Mouse (Mus musculus): Measurements from ENCODE around the gene Cwf19l1. TPM values are rescaled to one million over a fixed set of nuclear protein-coding genes. Genes with fewer than 3 reads are reported as not detected.

The Cwf19l1 gene
- total and polyA plus RNA-seq, 2 experiments from 2014 or later, result 13.4 to 27.8 TPM

DNA sequence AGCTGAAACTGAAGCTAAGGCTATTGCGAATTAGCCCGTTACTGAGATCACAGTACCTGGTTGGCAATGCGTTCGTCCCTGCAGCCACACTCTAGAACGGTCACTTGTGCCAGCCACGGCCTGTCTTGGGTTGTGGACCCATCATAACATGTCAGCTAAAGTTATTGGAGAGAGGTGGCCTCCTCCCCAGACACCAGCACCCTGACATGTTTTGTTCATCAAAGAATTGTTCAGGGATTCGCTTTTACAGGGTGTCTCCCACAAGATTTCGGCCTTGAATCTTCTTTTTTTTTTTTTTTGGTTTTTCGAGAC, 10.8 kb upstream of the Cwf19l1 start:
- peak overlapping the region; percentile 63 for H3K4me2 ChIP-seq (ENCODE audit: low read depth, low read length, poor library complexity, severe bottlenecking)
- peak overlapping the region; percentile 82 for H3K9ac ChIP-seq (replicated peaks; ENCODE audit: low read length, poor library complexity, severe bottlenecking)
- H3K27ac ChIP-seq (ENCODE audit: low read depth, low read length), result peak overlapping the region; percentile 65
- H3K36me3 ChIP-seq (ENCODE audit: insufficient read depth, low read length), result peaks cover 22% of the 10 kb centered on the region
- ATAC-seq (ENCODE audit: low FRiP score) (peak; percentile 31; the same call in 1 of the 2 replicates), DNase-seq (ENCODE audit: low spot score) (no peak)
- TF ChIP-seq CTCF (IDR thresholded peaks at IDR 0.05), result no peak
- peak overlapping the region; percentile 63 for H3K4me3 ChIP-seq (ENCODE audit: low read depth, low read length)
- no peaks in the 10 kb centered on the region for H3K4me1 ChIP-seq (ENCODE audit: insufficient read depth, low read length)
- WGBS, result 61% methylated on average over 9 of the region's 9 CpGs
- no peaks in the 10 kb centered on the region; the same call in 1 of the 2 replicates for H3K27me3 ChIP-seq (ENCODE audit: insufficient read depth, low read length)
- H3K9me3 ChIP-seq (ENCODE audit: low read length), result no peaks in the 10 kb centered on the region

DNA sequence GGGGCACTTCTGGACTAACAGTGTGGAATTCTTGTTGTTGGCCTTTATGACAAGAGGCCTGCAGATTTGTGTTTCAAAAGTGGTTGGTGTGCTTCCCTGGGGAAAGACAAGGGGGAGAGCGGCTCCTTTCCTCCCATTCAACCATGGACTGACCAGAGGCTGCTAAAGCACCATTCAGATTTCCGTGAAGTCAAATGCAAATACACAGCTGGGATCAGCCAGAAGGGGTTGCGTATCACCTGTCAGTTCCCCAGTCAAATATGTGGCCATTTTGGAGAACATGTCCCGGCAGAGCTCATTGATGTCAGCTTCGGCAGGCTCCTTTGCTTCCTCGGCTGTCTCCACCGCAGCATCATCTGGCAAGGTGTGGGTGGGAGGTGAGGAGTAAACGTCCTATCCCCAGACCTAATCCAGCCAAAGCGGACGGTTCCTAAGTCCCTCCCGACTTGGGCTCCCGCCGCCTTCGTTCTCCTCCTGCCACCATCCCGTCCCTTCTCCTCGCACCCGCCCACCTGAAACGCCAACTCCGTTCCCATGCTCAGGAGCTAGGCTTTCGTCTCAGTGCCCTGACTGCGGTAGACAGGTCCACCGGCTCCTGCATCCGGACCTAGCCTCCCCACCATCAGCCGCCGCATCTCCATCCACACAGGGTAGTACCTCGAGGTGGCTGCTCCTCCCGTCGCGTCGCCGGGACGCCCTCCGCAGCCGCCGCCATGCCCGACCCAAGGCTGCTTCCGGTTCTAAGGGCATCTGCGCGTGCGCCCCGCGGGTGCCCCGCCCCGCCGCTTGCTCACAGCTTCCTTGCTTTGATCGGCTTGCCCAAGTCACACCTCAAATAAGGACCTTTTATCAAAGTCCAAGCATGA, 10.3 kb upstream of the Cwf19l1 start, which contains the start of gene Bloc1s2:
TSS of gene Bloc1s2 (minus strand) at position 745 of the 866 bp plus-strand sequence.
- Histone ChIP-seq H3K4me1 (ENCODE audit: insufficient read depth, low read length) (no peaks in the 10 kb centered on the region), H3K9ac (replicated peaks; ENCODE audit: low read length, poor library complexity, severe bottlenecking) (peak within 1 kb of the TSS; percentile 82), H3K4me3 (ENCODE audit: low read depth, low read length) (peak within 1 kb of the TSS; percentile 63), H3K4me2 (ENCODE audit: low read depth, low read length, poor library complexity, severe bottlenecking) (peak within 1 kb of the TSS; percentile 63), H3K27ac (ENCODE audit: low read depth, low read length) (peak within 1 kb of the TSS; percentile 65), H3K9me3 (ENCODE audit: low read length) (no peaks in the 10 kb centered on the region), H3K27me3 (ENCODE audit: insufficient read depth, low read length) (no peaks in the 10 kb centered on the region; the same call in 1 of the 2 replicates), H3K36me3 (ENCODE audit: insufficient read depth, low read length) (peaks cover 26% of the 10 kb centered on the region)
- 2% methylated on average over 46 of the region's 46 CpGs for WGBS
- peak; percentile 82 for DNase-seq (ENCODE audit: low spot score)
- TF ChIP-seq CTCF (IDR thresholded peaks at IDR 0.05), result no peak
- peak; percentile 89 for ATAC-seq (ENCODE audit: low FRiP score)

DNA sequence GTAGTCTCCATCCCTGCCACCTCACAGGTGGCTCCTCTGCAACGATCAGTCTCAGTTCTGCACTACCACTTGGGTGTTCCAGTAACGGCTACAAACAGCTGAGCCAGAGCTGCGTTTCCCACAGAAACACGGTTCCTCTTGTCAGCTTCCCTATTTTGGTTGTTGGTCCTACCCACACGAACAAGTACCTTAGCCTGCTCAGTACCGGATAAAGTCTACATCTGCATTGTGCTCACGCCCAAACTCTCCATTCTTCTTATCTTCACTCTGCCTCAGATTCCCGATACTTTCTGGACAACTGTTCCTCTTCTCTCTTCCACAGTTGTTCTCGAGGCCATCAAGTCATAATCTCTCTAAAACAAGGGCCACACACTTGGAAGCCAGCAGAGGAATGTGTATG, 8.7 kb upstream of the Cwf19l1 start:
- peaks cover 32% of the 10 kb centered on the region for H3K36me3 ChIP-seq (ENCODE audit: insufficient read depth, low read length)
- H3K4me1 ChIP-seq (ENCODE audit: insufficient read depth, low read length), result no peaks in the 10 kb centered on the region
- no peak overlapping the region for H3K4me2 ChIP-seq (ENCODE audit: low read depth, low read length, poor library complexity, severe bottlenecking)
- DNase-seq (ENCODE audit: low spot score), result no peak
- H3K9ac ChIP-seq (replicated peaks; ENCODE audit: low read length, poor library complexity, severe bottlenecking), result no peak overlapping the region
- 92% methylated on average over 9 of the region's 9 CpGs for WGBS
- no peak for ATAC-seq (ENCODE audit: low FRiP score)
- H3K9me3 ChIP-seq (ENCODE audit: low read length), result no peaks in the 10 kb centered on the region
- no peak overlapping the region for H3K4me3 ChIP-seq (ENCODE audit: low read depth, low read length)
- TF ChIP-seq CTCF (IDR thresholded peaks at IDR 0.05), result no peak
- no peaks in the 10 kb centered on the region; the same call in 1 of the 2 replicates for H3K27me3 ChIP-seq (ENCODE audit: insufficient read depth, low read length)
- H3K27ac ChIP-seq (ENCODE audit: low read depth, low read length), result no peak overlapping the region

DNA sequence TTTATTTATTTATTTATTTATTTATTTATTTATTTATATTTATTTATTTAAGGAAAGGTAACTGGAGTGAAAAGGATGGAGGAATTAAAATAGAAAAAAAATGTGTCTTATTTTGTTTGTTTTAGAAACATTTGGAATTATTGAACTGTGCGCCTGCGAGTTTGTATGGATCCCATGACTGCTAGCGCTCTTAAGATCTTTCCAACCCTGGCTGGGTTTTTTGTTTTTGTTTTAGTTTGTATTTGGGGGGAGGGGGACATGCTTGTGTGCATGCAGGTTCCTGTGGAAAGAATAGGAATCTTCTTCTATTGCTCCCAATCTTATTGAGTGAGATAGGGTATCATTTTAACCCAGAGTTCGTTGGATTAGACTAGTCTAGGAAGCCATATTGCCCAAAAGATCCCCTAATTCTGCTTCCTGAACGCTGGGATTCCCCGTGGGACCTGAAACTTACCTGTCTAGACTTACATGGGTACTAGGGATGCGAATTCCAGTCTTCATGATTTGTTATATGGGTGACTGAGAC, 347 bp upstream of the Cwf19l1 start:
- Histone ChIP-seq H3K9me3 (ENCODE audit: low read length) (no peaks in the 10 kb centered on the region), H3K4me1 (ENCODE audit: insufficient read depth, low read length) (no peaks in the 10 kb centered on the region), H3K27me3 (ENCODE audit: insufficient read depth, low read length) (no peaks in the 10 kb centered on the region), H3K36me3 (ENCODE audit: insufficient read depth, low read length) (peaks cover 13% of the 10 kb centered on the region), H3K4me3 (ENCODE audit: low read depth, low read length) (peak overlapping the region; percentile 68), H3K4me2 (ENCODE audit: low read depth, low read length, poor library complexity, severe bottlenecking) (peak overlapping the region; percentile 47), H3K9ac (replicated peaks; ENCODE audit: low read length, poor library complexity, severe bottlenecking) (no peak overlapping the region), H3K27ac (ENCODE audit: low read depth, low read length) (no peak overlapping the region)
- 23% methylated on average over 7 of the region's 7 CpGs for WGBS
- TF ChIP-seq CTCF (IDR thresholded peaks at IDR 0.05), result no peak
- DNase-seq (ENCODE audit: low spot score) (peak; percentile 11), ATAC-seq (ENCODE audit: low FRiP score) (no peak; the same call in 1 of the 2 replicates)

DNA sequence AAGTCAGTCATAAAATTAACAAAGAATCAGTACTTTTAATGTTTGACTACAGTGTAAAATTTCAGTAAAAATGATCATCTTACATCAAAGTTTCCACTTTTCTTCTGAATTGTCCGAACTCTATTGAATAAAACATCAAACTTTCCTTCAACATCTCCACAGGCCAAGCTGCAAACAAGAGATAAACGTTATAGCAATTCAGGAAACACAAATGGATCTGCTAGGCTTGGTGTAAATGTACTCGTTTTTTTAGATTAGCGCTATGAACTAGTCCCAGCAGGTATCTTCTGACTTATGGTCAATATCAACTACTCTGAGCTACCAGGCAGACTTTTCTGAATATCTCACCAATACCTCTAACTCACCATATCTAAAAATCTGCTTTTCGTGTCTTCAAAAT, 2.8 kb downstream of the Cwf19l1 start:
- peaks cover 22% of the 10 kb centered on the region for H3K36me3 ChIP-seq (ENCODE audit: insufficient read depth, low read length)
- 93% methylated on average over 5 of the region's 5 CpGs for WGBS
- TF ChIP-seq CTCF (IDR thresholded peaks at IDR 0.05), result no peak
- no peaks in the 10 kb centered on the region for H3K4me1 ChIP-seq (ENCODE audit: insufficient read depth, low read length)
- no peak overlapping the region for H3K27ac ChIP-seq (ENCODE audit: low read depth, low read length)
- no peak for DNase-seq (ENCODE audit: low spot score)
- no peaks in the 10 kb centered on the region for H3K9me3 ChIP-seq (ENCODE audit: low read length)
- no peak for ATAC-seq (ENCODE audit: low FRiP score)
- no peaks in the 10 kb centered on the region for H3K27me3 ChIP-seq (ENCODE audit: insufficient read depth, low read length)
- no peak overlapping the region for H3K4me2 ChIP-seq (ENCODE audit: low read depth, low read length, poor library complexity, severe bottlenecking)
- no peak overlapping the region for H3K9ac ChIP-seq (replicated peaks; ENCODE audit: low read length, poor library complexity, severe bottlenecking)
- no peak overlapping the region for H3K4me3 ChIP-seq (ENCODE audit: low read depth, low read length)

DNA sequence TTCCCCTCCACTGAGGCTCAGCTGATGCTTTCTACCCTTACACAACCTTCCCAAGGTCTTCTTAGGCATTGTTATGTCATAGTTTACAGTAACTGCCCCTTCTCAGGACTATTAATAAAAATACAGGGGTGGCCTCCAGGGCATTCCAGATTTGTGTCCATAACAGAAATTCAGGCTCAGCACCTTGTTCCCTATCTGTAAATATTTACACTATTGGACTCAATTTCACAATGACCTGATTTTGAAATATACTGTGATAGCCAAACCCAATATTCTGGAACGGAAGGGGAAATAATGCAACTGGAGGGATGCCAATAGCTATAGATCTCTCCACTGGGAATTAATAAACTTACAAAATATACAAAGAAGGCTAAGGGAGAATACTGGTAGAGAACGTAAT, 7.1 kb downstream of the Cwf19l1 start:
- no peak overlapping the region for H3K4me2 ChIP-seq (ENCODE audit: low read depth, low read length, poor library complexity, severe bottlenecking)
- peaks cover 52% of the 10 kb centered on the region for H3K36me3 ChIP-seq (ENCODE audit: insufficient read depth, low read length)
- ATAC-seq (ENCODE audit: low FRiP score) (no peak), DNase-seq (ENCODE audit: low spot score) (no peak)
- TF ChIP-seq CTCF (IDR thresholded peaks at IDR 0.05), result no peak
- no peaks in the 10 kb centered on the region for H3K27me3 ChIP-seq (ENCODE audit: insufficient read depth, low read length)
- no peak overlapping the region for H3K27ac ChIP-seq (ENCODE audit: low read depth, low read length)
- no peak overlapping the region for H3K9ac ChIP-seq (replicated peaks; ENCODE audit: low read length, poor library complexity, severe bottlenecking)
- H3K4me3 ChIP-seq (ENCODE audit: low read depth, low read length), result no peak overlapping the region
- WGBS, result 93% methylated on average over 2 of the region's 2 CpGs
- no peaks in the 10 kb centered on the region for H3K4me1 ChIP-seq (ENCODE audit: insufficient read depth, low read length)
- H3K9me3 ChIP-seq (ENCODE audit: low read length), result no peaks in the 10 kb centered on the region

Data from midbrain, postnatal 0 days (tissue).